Mouse (Mus musculus) stomach, postnatal 0 days (tissue): ENCODE results near the gene Ccdc163.
"Not testable (repeated sequence)": the region's sequence is repeated elsewhere in the genome, so short reads cannot be mapped to it uniquely, and the experiment has no call there.

Experiments
- CTCF ChIP-seq: IDR thresholded peaks from 2 replicates; pipeline ENCODE4 v1.5.1; 2016; ENCODE audit warnings: antibody characterized with exemption, low read depth, mild to moderate bottlenecking, moderate library complexity
- EP300 ChIP-seq: optimal IDR thresholded peaks from 2 replicates; pipeline ENCODE3; 2016; ENCODE audit warnings: antibody characterized with exemption

GRCm38 (mm10) chr4:116674761-116675160 is 33.5 kb upstream of the Ccdc163 start:
- TF ChIP-seq CTCF, EP300: not testable (repeated sequence)
